Mouse (Mus musculus): ENCODE results near the gene Spns2.
"Not testable (repeated sequence)": the region's sequence is repeated elsewhere in the genome, so short reads cannot be mapped to it uniquely, and the experiment has no call there.

The Spns2 gene

DNA sequence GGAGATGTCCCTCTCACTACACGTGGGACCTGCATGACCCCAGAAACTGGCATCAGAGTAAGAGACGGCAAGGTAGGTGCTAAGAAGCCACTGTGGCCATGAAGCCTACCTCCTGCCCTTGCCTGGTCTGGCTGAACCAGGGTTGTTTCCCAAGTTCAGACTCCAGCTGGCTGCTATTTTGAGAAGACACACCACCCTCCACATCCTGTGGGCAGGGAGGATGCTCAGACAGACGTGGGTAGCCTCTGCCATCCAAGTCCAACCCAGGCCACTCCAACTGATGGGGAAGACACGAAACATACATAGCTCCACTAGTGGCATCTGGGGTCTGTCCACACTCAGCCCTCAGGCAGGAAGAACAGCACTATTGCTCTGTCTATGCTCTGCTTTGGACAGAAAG, 19.7 kb downstream of the Spns2 start:
- DNase-seq: no peak

DNA sequence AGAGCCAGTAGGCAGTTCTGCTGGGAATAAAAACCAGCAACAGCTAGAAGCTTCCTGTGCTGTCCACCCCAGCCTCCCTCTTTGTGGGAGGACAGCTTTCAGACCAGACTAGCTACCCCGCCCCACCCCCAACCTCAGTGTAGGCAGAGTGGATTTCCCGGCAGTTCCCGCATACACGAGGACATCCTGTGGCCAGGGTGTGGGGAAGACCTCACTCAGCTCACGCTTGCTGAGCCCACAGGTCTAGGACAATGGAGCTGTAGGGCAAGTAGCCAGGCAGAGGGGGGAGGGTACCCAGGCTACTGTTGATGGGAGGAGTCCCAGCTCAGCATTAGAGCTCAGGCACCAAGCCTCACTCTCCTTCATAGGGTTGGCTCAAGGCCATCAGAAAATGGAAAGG, 20.5 kb downstream of the Spns2 start:
- DNase-seq: peak; percentile 82 to 88

DNA sequence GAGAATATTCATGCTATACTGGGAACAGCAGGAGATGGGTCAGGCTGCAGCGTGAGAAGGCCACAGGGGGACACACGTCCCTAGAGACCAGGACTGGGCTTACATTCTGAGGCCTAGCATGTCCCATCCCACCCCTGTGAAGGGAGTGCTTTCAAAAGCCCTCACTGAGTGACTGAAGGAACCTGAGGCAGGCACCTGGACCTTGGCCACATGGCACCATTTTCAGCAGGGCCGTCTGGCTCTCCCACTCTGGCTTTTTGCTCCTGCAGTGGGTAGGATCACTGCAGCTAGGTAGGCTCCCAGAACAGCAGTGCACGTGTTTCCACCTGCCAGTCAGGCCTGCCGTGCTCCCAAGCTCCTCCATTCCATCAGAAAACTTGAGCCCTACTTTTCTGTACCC, 21.2 kb downstream of the Spns2 start:
- DNase-seq: no peak

- DNase-seq: peak; percentile 35 to 56
Observed at GRCm38 (mm10) chr11:72466694-72467507, 22.8 kb downstream of the Spns2 start.

- DNase-seq: no peak
Observed at GRCm38 (mm10) chr11:72465978-72466693, 23.6 kb downstream of the Spns2 start.

- no peak for DNase-seq
Observed at GRCm38 (mm10) chr11:72464821-72465220, 24.9 kb downstream of the Spns2 start.

GRCm38 (mm10) chr11:72461500-72461981, 28.2 kb downstream of the Spns2 start:
- peak in 1 of 2 experiments; percentile 54 for DNase-seq

- DNase-seq: no peak
Observed at GRCm38 (mm10) chr11:72458502-72458901, 31.2 kb downstream of the Spns2 start.

- peak; percentile 56 to 70 for DNase-seq
Observed at GRCm38 (mm10) chr11:72457995-72458496, 31.7 kb downstream of the Spns2 start.

GRCm38 (mm10) chr11:72455694-72456093, 34.0 kb downstream of the Spns2 start:
- DNase-seq: no peak

DNA sequence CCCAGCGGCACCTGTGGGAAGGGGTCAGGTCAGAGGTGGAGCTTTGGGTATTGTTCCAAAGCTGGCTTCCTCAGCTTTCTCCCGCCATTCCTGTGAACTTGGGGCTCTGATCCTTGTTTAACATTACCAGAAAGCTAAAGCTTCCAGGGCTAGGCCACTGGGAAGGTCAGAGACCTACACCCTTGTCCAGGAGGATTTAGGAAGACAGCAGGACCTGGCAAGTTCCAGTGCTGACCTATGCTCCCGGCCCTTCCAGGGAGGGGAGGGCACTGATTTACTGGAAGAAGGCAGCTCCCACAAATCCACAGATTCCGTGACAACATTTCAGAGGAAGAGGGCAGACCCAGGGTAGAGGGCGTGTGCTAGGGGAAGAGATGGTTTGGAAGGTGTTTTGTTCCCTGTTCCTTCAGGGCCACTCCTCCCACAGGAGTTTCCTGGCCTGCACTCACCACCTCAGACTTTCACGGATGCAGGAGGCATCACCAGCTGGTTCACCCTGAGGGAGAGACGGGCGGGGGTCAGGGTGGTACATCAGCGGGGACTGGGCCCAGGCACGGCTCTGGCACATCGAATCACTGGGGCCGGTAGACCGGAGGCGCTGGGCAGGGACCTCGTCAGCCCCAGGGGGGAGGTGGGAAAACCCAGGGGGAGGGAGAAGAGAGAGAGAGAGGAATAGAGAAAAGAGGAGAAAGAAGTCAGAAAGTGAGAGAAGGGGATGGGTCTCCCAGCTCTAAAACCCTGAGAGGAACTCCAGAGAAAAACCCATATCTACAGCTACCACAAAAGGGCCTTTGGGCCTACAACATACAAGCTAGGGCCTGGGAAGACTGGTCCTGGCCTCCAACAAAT, 36.4 kb downstream of the Spns2 start:
- DNase-seq: no peak

DNA sequence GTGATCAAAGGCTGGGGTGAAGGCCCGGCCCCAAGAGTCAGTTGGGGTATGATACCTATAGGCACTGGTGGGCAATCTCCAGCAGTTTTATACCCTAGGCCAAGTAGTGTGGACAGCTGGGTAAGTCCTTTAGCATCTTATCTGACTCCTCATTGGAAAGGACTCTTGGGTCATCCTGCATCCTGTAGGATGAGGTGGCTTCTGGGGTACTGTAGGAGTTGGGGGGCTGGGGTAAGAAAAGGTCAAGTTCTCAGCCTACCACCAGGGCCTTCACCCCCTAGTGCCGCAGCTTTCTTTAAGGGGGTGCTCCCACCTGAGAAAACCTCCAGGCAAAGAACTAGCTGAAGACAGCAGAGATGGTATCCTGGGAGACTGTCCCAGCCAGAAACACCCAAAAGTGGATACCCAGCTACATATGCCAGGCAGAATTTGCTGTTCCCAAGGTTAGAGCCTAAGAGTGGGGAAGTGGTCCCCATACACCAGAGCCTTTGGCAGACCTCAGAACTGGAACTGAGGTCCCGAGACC, 37.5 kb downstream of the Spns2 start:
- no peak for DNase-seq

- no peak for DNase-seq
Observed at GRCm38 (mm10) chr11:72447475-72447874, 42.2 kb downstream of the Spns2 start.

GRCm38 (mm10) chr11:72446311-72447105, 43.2 kb downstream of the Spns2 start:
- DNase-seq: peak; percentile 70 to 75

DNA sequence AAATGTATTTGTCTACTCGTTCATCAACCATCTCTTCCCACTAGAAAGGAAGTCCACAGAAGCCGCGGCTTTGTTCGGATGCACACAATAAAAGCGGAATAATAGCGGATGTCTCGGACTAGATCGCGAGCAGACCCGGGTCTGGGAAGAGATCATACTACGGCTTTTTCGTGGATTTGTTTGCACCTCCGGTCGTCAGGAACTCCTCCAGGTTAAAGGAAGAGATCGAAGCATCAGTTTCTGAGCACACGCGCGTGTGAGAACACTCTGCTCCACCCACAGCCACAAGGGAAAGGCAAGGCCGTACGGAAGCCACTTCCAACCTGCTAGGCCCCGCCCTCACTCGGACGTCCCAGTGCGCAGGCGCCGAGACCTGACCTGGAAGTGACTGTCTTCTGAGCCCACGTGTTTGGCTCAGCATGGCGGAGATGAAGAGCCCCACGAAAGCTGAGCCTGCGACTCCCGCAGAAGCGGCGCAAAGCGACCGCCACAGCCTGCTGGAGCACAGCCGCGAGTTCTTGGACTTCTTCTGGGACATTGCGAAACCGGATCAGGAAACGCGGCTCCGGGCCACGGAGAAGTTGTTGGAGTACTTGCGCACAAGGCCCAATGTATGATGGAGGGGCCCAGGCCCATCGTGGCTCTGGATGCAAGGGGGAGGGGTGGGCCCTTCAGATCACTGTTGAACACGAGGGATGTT, 48.6 kb downstream of the Spns2 start, which contains the start of gene Mybbp1a:
Gene Mybbp1a (plus strand): TSS at position 391 of the 700 bp plus-strand sequence.
- peak; percentile 99 for DNase-seq

- DNase-seq: not testable (repeated sequence)
Observed at GRCm38 (mm10) chr11:72440597-72440964, 49.1 kb downstream of the Spns2 start.

- DNase-seq: no peak
Observed at GRCm38 (mm10) chr11:72438411-72438810, 51.3 kb downstream of the Spns2 start.

- no peak for DNase-seq
Observed at GRCm38 (mm10) chr11:72436756-72437650, 52.7 kb downstream of the Spns2 start.

- DNase-seq: no peak
Observed at GRCm38 (mm10) chr11:72436271-72436670, 53.4 kb downstream of the Spns2 start.

- DNase-seq: peak; percentile 49 to 74
Observed at GRCm38 (mm10) chr11:72435694-72436045, 54.0 kb downstream of the Spns2 start.
